Mouse (Mus musculus) gastrocnemius, postnatal 10 days (tissue): Measurements from ENCODE around the gene Esp3. TPM values are rescaled to one million over a fixed set of nuclear protein-coding genes. Genes with fewer than 3 reads are reported as not detected.
"Not testable (repeated sequence)": the region's sequence is repeated elsewhere in the genome, so short reads cannot be mapped to it uniquely, and the experiment has no call there.

ENCODE experiments used
- DNase-seq: peaks from one replicate; pipeline ENCODE4 v3.0.0; 2021; ENCODE audit warnings: mixed read lengths
- long read RNA-seq, 2 experiments: library from polyadenylated mRNA; stranded (forward); transcript quantifications; one replicate each; pipeline ENCODE4 v2.0.0; 2021
- total RNA-seq, 2 experiments: library from RNA; stranded (reverse); gene quantifications; 2 replicates each; pipeline ENCODE4 v1.2.3; 2021

The Esp3 gene
- not detected for total RNA-seq
- long read RNA-seq, experiment 1, result 0 reads
- long read RNA-seq, experiment 2, result 0 reads

DNA sequence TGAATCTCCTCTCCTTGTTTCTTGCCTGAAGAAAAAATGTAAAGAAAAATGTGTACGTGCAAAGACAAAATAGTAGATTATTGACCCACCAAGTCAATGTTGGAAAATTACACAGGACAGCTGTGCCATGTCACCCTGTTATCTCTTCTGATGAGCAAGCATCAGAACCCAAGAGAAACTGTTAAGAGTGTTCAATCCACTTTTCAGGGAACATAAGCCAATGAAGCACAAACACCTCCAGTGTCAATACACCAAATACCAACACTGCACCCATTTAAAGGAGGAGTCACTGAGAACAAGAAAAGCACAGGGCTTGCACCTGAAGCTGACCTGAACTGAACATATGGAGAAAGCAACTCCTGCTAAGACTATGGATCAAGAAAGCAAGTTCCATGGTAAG, at the start of gene Esp3:
Gene Esp3, plus strand, starts transcription at position 301 of the 400 bp plus-strand sequence.
- not testable (repeated sequence) for DNase-seq

DNA sequence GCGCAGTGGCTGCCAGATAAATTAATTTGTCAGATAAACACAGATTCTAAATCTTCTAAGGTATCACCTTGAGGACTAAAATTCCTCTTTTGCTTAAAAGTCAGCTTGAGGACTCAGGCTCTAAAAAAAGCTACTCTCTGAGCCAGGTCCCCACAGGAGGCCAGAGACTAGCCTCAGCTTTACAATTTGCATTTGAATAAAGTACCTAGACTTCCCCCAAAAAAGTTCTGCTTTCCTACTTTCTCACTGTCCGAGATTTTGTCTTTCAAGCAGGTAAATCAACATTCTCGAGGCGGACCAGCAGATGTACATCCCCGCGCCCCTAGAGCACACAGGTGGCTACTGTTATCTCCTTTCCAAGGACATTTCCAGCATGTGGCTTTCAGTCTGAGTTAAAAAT, 48.0 kb upstream of the Esp3 start:
- not testable (repeated sequence) for DNase-seq

DNA sequence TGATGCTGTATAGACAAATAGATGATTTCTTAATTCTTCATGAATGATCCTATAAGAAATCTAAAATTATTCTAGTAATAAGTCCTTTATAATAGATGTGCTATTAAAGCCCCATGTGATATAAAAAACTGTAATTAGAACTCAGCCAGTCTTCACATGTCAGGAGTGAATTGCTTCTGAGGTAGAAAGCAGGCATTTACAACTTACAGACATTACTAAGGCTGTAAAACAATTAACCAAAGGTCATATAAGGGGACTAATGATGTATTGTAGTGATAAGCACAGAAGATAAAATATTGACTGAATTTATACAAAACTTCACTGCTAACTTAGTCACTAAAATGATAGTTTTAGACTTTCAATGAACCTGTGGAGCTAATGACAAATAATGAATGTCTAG, 40.6 kb upstream of the Esp3 start:
- no peak for DNase-seq

DNA sequence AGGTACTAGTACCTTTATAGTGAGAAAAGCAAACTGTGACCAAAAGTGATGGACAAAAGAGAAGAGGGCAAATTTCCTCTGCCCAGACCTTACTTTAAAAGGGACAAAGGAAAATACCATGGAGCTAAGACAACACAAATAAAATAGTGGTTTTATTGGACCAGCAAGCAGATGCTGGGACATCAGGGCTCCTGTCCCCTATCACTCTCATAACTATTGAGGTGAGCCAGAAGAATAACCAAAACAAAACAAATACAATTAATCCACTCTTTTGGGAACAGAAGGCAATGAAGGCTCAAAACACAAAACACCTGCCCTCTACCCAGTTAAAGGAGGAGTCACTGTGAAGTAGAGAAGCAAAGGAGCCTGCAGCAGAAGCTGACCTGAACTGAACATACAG, 33.6 kb upstream of the Esp3 start, which contains the start of gene Esp4:
Gene Esp4, plus strand, starts transcription at position 301 of the 400 bp plus-strand sequence.
- DNase-seq, result no peak

DNA sequence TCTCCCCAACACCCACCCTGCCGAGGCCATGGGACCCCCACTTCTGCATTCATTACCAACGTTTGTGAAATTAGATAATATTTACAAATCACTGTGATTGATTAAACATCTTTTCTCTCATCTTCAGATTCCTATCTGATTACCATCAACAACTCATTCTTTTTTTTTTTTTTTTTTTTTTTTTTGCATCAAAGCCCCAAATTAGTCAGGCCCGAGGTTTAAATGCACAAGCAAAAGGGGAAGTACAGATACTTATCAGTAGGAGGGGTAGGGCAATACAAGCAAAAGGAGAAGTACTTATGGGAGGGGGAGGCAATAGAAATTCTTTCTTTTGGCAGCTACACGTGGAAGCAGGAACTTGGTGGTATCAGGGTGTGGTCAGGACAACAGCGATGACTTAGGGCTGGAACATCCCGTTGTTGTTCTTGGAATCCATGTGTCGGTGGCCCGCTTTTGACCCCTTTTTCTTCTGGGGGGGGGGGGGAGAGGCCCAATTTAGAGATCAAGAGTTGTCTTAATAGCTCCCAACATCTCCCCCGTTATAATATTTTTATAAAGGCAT, 30.3 kb downstream of the Esp3 start:
- DNase-seq, result not testable (repeated sequence)

DNA sequence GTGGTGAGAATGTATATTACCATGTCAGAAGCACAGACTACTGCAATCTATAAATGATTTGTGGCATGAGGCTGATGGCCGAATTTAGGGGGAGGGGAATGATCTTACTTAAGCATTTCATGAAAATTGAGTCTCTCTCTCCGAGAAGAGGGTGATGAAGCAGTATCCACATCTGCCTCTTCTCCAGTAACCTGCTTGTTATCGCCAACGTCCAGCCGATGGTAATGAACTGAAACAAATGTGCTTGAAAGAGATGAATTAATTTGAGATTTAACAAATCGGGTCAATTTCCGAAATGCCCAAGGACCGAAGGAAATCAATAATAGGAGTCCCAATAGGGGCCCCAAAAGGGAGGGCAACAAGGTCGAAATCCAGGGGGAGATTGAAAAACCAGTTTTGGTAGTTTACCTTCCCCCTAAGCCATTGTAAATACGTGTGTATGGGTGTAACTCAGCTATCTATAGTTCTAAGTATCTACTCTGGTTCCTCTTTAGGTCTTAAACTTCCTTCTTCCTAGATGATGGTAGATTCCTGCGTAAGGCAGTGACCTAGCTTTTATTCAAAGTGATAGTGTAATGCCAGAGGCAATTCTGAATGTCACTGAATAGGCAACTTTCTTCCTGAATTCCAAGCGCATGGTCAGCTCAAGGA, 31.4 kb downstream of the Esp3 start:
- not testable (repeated sequence) for DNase-seq

Other genes with a start within 250 kb of the Esp3 start
- gene Esp8, start 112.1 kb upstream of the Esp3 start, total RNA-seq, result not detected
- gene Esp6, start 70.6 kb upstream of the Esp3 start, total RNA-seq, result not detected
- gene Esp4, start 33.5 kb upstream of the Esp3 start, total RNA-seq, result not detected
- gene Esp1, start 95.0 kb downstream of the Esp3 start, total RNA-seq, result not detected
- gene Crisp2, start 174.9 kb downstream of the Esp3 start, total RNA-seq, result not detected
- under 1 TPM in 1 of 2 experiments, not detected in 1; 0.81 TPM for gene Rhag, start 179.1 kb downstream of the Esp3 start, total RNA-seq
- under 1 TPM; 0.40 to 0.54 TPM for gene 9130008F23Rik, start 248.5 kb downstream of the Esp3 start, total RNA-seq